Mouse (Mus musculus) lung, adult 18-20 months (tissue): Measurements from ENCODE around the gene Nr1h4.

Experiments
- DNase-seq, 2 experiments: peaks; one replicate each; pipeline ENCODE4 v3.0.0; 2022; ENCODE audit warnings: mixed read lengths in 2 of 2

Gene Nr1h4

GRCm38 (mm10) chr10:89520381-89520780, 13.0 kb downstream of the Nr1h4 start:
- DNase-seq: no peak

- no peak for DNase-seq
These were observed 14.2 kb downstream of the Nr1h4 start for GRCm38 (mm10) chr10:89519226-89519625.

- no peak for DNase-seq
These were observed 15.0 kb downstream of the Nr1h4 start for GRCm38 (mm10) chr10:89518365-89518764.

GRCm38 (mm10) chr10:89515813-89516212, 17.6 kb downstream of the Nr1h4 start:
- DNase-seq: no peak

GRCm38 (mm10) chr10:89512562-89512961, 20.8 kb downstream of the Nr1h4 start:
- DNase-seq: no peak

GRCm38 (mm10) chr10:89510547-89510946, 22.8 kb downstream of the Nr1h4 start:
- DNase-seq: no peak

- no peak for DNase-seq
These were observed 24.8 kb downstream of the Nr1h4 start for GRCm38 (mm10) chr10:89508567-89508966.

- no peak for DNase-seq
These were observed 26.9 kb downstream of the Nr1h4 start for GRCm38 (mm10) chr10:89506479-89506878.

- DNase-seq: no peak
These were observed 27.8 kb downstream of the Nr1h4 start for GRCm38 (mm10) chr10:89505592-89505955.

- DNase-seq: no peak
These were observed 28.3 kb downstream of the Nr1h4 start for GRCm38 (mm10) chr10:89504952-89505591.

GRCm38 (mm10) chr10:89502986-89503560, 30.3 kb downstream of the Nr1h4 start:
- DNase-seq: no peak

GRCm38 (mm10) chr10:89501902-89502301, 31.5 kb downstream of the Nr1h4 start:
- no peak for DNase-seq

GRCm38 (mm10) chr10:89495537-89495936, 37.8 kb downstream of the Nr1h4 start:
- no peak for DNase-seq

GRCm38 (mm10) chr10:89491321-89491720, 42.1 kb downstream of the Nr1h4 start:
- DNase-seq: no peak

- no peak for DNase-seq
These were observed 43.1 kb downstream of the Nr1h4 start for GRCm38 (mm10) chr10:89490250-89490649.

GRCm38 (mm10) chr10:89489459-89489858, 43.9 kb downstream of the Nr1h4 start:
- no peak for DNase-seq

GRCm38 (mm10) chr10:89486995-89487742, 46.2 kb downstream of the Nr1h4 start:
- no peak for DNase-seq

- DNase-seq: no peak
These were observed 48.5 kb downstream of the Nr1h4 start for GRCm38 (mm10) chr10:89484907-89485306.

- DNase-seq: no peak
These were observed 49.4 kb downstream of the Nr1h4 start for GRCm38 (mm10) chr10:89483812-89484602.

GRCm38 (mm10) chr10:89483113-89483512, 50.3 kb downstream of the Nr1h4 start:
- DNase-seq: no peak

GRCm38 (mm10) chr10:89482142-89482681, 51.2 kb downstream of the Nr1h4 start:
- DNase-seq: no peak

GRCm38 (mm10) chr10:89481638-89482037, 51.7 kb downstream of the Nr1h4 start:
- DNase-seq: no peak

- no peak for DNase-seq
These were observed 54.6 kb downstream of the Nr1h4 start for GRCm38 (mm10) chr10:89478766-89479165.
